Mouse (Mus musculus) lung, embryonic 14.5 days (tissue): ENCODE measurements around the gene Polr2e. TPM values are rescaled to one million over a fixed set of nuclear protein-coding genes. Genes with fewer than 3 reads are reported as not detected.

Experiments
- ATAC-seq: fragments of 200-750 bp; cut with Nextera tagmentation; 2 replicates; pipeline ENCODE4 v1.8.0; 2017; ENCODE audit warnings: mild to moderate bottlenecking, moderate TSS enrichment, moderate library complexity; ENCODE audit not compliant: insufficient read depth
- DNase-seq: peaks from one replicate; pipeline ENCODE4 v3.0.0-alpha.2; 2015
- H3K27ac ChIP-seq: fragments of 300-500 bp; sonication (generic); 2 replicates; pipeline ENCODE4 v1.5.1; 2014; ENCODE audit warnings: low read depth, mild to moderate bottlenecking, moderate library complexity
- H3K27me3 ChIP-seq: fragments of 300-500 bp; sonication (generic); 2 replicates; pipeline ENCODE4 v1.6.1; 2014; ENCODE audit warnings: low read length, control low read depth; ENCODE audit not compliant: insufficient read depth
- H3K36me3 ChIP-seq: fragments of 300-500 bp; sonication (generic); 2 replicates; pipeline ENCODE4 v1.6.1; 2014; ENCODE audit warnings: control low read depth; ENCODE audit not compliant: insufficient read depth
- H3K4me1 ChIP-seq: fragments of 300-500 bp; sonication (generic); 2 replicates; pipeline ENCODE4 v1.6.1; 2014; ENCODE audit warnings: antibody characterized with exemption, control low read depth; ENCODE audit not compliant: insufficient read depth
- H3K4me2 ChIP-seq: fragments of 300-500 bp; sonication (generic); 2 replicates; pipeline ENCODE4 v1.6.1; 2014; ENCODE audit warnings: mild to moderate bottlenecking
- H3K4me3 ChIP-seq: fragments of 300-500 bp; sonication (generic); 2 replicates; pipeline ENCODE4 v1.5.1; 2014; ENCODE audit warnings: low read depth, low read length
- H3K9ac ChIP-seq: fragments of 300-500 bp; sonication (generic); 2 replicates; pipeline ENCODE4 v1.6.1; 2014
- H3K9me3 ChIP-seq: fragments of 300-500 bp; sonication (generic); 2 replicates; pipeline ENCODE4 v1.6.1; 2016; ENCODE audit warnings: low read depth, low read length, control low read depth
- CTCF ChIP-seq: IDR thresholded peaks from 2 replicates; pipeline ENCODE4 v1.5.1; 2016; ENCODE audit warnings: antibody characterized with exemption, low read depth
- WGBS: fragments of 180-500 bp; shearing (Covaris S2); extraction: QIAGEN DNeasy Blood & Tissue Kit; methylation state at CpG from one replicate; pipeline ENCODE4 v1.1.7; 2014; 5-methylcytosine and 5-hydroxymethylcytosine counted together
- polyA plus RNA-seq: library from polyadenylated mRNA; unstranded; fragments of >200 nt; fragmentation: Nextera tagmentation; extraction: Ambion mirVana; gene quantifications from 2 replicates; pipeline ENCODE4 v1.2.1, GENCODE M21; 2014

Polr2e gene
- polyA plus RNA-seq, 1 experiment from 2014 or later, result 258 TPM

DNA sequence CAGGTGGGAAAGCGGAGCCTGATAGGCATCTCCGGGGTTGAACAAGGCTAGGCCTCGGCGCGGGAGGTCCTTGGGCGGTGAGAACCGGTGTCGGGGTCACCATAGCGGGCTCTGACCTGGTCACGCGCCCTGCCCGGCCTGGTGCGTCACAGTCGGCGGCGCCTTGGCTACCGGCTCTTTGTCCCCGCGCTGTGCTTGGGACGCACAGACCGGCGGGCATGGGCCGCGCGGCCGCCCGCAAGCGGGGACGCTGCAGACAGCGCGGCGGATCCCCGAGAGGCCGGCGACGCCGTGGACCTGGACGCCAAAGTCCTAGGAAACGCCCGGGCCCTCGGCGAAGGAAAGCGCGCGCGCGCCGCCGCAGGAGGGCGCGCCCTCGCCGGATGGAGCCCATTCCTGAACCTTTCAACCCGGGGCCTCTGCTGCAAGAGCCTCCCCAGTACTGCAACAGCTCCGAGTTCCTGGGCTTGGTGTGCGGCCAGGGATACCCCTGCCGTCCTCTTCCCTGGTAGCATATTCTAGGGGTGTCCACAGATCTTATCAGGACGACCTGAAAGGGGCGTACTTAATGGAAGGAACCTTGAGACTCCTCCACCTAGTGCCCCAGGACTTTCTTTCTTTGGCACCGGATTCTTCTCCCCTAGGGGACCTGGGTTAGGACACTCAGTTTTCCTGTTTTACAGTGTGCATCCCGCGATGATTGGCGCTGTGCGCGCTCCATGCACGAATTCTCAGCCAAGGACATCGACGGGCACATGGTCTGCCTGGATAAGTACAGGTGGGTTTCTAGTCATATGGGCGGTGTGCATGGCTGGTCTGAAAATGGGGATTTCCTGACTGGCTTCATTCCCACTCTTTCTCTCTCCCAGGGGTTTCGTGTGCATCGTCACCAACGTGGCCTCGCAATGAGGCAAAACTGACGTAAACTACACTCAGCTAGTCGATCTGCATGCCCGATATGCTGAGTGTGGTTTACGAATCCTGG is 14.5 kb upstream of the Polr2e start:
- peak overlapping the region; percentile 97 for H3K27ac ChIP-seq
- 1% methylated on average over 71 of the region's 77 CpGs for WGBS
- H3K9me3 ChIP-seq, result no peaks in the 10 kb centered on the region
- no peaks in the 10 kb centered on the region for H3K27me3 ChIP-seq
- H3K4me2 ChIP-seq, result peak overlapping the region; percentile 86
- H3K4me3 ChIP-seq, result peak overlapping the region; percentile 87
- peak; percentile 41 for ATAC-seq
- H3K9ac ChIP-seq, result peak overlapping the region; percentile 85
- H3K4me1 ChIP-seq, result peaks cover 13% of the 10 kb centered on the region
- no peak; the same call in none of the 2 replicates for TF ChIP-seq CTCF
- H3K36me3 ChIP-seq, result peaks cover 38% of the 10 kb centered on the region
- DNase-seq, result peak; percentile 89

DNA sequence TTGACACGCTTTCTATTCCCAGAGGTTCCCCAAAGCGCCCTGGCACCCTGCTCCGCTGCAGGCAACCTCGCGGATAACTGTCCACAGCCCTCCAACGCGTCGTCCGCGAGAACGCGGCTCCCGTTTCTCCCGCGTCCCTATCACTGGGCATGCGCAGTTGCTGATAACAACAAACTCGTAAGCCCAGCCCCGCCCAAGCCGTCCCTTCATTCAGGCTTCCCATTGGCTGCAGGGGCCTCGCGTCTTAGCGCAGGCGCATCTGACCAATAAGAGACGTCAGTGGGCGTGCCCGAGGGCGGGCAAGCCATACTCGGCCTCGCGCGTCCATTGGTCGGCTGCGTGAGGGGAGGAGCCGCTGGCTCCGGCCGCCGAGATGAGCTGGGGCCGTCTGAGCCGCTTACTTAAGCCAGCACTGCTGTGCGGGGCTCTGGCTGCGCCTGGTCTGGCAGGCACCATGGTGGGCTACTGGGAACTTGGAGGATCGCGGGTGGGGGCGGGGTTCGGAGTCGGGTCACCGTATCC is 13.7 kb upstream of the Polr2e start:
- TF ChIP-seq CTCF, result no peak
- Histone ChIP-seq H3K27me3 (no peaks in the 10 kb centered on the region), H3K4me2 (peak overlapping the region; percentile 86), H3K4me3 (peak overlapping the region; percentile 87), H3K36me3 (peaks cover 31% of the 10 kb centered on the region), H3K27ac (peak overlapping the region; percentile 97), H3K4me1 (peaks cover 15% of the 10 kb centered on the region), H3K9ac (peak overlapping the region; percentile 85), H3K9me3 (no peaks in the 10 kb centered on the region)
- under 1% methylated on average over 46 of the region's 47 CpGs for WGBS
- peak; percentile 100 for DNase-seq
- peak; percentile 98 for ATAC-seq

DNA sequence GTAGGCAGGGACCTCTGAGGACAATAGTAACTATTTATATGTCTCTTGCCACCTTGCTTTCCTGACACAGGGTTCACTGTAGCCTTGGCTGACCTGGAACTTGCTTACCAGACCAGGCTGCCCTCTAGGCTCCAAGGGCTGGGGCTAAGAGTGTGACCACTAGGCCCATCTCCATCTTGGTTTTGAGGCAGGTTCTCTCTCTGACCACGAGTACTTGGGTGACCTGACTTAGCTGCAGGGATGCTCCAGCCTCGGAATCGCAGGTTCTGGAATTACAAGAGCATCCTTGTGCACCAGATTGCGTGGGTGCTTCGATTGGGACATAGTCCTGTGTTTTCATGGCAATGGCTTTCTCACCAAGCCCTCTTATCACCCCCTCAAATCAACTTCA is 12.8 kb upstream of the Polr2e start:
- H3K27ac ChIP-seq, result peak overlapping the region; percentile 62; the same call in 1 of the 2 replicates
- 80% methylated on average over 5 of the region's 5 CpGs for WGBS
- H3K4me2 ChIP-seq, result no peak overlapping the region
- peaks cover 22% of the 10 kb centered on the region for H3K36me3 ChIP-seq
- no peak for TF ChIP-seq CTCF
- H3K4me1 ChIP-seq, result peaks cover 15% of the 10 kb centered on the region
- H3K9ac ChIP-seq, result no peak overlapping the region
- no peak overlapping the region for H3K4me3 ChIP-seq
- no peaks in the 10 kb centered on the region for H3K27me3 ChIP-seq
- DNase-seq, result no peak
- ATAC-seq, result no peak
- no peaks in the 10 kb centered on the region for H3K9me3 ChIP-seq

DNA sequence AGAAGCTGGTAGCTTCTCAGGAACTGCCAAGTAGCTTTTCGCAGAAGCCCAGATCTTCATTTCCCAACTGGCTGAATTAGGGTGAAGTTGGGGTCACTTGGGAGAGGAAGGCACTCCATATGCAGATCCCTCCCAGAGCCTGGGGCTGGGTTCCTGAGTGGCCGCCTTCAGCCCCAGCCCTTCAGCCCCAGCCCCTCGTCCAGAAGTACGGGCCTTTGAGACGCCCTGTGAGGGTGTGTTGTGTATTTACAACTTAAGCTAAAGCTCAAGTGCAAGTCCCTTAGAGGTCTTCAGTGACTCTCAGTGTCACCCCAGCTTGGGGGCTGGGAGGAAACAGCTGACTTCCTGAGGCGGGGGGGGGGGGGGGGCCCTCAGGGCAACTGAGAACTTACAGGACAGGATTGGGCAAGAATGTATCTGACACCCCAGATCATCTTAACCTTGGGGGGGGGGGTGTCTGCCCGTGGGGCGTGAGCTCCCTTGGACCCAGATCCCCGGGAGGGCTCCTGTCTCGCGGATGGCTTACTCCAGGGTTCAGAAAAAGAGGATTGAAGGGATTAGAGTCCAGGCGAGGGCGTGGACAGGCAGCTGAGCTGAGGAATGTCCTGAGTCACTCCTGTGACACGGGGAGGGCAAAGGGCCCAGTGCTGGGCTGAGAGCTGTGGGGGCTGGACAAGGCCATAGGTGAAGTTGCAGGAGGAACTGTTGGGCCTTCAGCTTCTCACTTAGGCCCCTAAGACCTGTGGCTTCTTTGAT is 12.2 kb upstream of the Polr2e start:
- Histone ChIP-seq H3K4me1 (peaks cover 15% of the 10 kb centered on the region), H3K36me3 (peaks cover 17% of the 10 kb centered on the region), H3K27me3 (no peaks in the 10 kb centered on the region), H3K4me3 (no peak overlapping the region), H3K27ac (peak overlapping the region; percentile 62; the same call in 1 of the 2 replicates), H3K4me2 (peak overlapping the region; percentile 7; the same call in 1 of the 2 replicates), H3K9me3 (no peaks in the 10 kb centered on the region), H3K9ac (peak overlapping the region; percentile 29; the same call in 1 of the 2 replicates)
- no peak for TF ChIP-seq CTCF
- WGBS, result 31% methylated on average over 14 of the region's 14 CpGs
- no peak for DNase-seq
- no peak for ATAC-seq

DNA sequence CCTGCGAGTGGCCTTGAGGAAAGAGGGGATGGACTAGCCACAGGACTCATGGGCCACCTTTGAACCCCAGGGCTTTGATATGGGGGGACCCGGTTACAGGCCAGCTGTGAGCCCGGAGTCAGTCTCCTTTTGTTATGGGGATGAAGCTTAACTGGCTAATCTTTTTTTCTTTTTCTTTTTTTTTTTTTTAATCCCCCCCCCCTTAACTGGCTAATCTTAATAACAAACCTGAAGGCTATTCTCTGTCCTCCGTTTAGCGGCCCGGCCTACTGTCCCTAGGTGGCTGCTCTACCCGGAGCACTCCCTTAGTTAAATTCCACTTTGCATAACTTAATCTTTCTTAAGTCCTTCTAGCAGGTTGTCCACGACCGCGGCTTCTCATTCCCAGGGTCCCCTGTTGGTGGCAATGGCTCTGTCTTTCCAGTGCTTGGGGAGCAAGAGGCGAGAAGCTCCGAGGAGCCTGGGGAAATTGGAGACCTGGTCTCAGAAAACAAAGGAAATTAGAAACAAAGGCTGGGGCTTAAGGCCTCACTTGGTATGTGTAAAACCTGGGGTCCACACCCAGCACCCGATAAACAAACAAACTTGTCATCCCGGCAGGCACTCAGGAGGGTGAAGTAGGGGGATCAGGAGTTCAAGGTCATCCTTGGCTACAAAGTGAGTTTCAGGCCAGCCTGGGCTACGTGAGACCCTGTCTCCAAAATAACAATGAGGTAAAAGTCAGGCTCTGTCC is 11.5 kb upstream of the Polr2e start:
- peak overlapping the region; percentile 29; the same call in 1 of the 2 replicates for H3K9ac ChIP-seq
- peak overlapping the region; percentile 7; the same call in 1 of the 2 replicates for H3K4me2 ChIP-seq
- H3K27ac ChIP-seq, result peak overlapping the region; percentile 62; the same call in 1 of the 2 replicates

DNA sequence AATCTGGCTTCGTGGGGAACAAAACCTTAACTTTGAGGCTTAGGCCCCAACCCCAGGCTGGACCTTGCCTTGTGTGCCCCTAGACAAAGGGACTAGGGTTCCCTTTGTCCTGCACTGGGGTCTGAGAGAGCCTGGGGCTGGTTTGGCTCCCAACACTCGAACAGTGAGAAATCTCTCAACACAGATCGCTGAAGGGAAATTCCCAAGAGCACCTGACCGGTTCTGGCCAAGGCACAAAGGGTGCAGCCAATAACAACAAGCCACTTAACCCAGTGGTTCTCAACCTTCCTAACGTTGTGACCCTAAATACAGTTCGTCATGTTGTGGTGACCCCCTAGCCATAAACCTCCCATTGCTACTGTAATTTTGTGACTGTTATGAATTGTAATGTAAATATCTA is 10.6 kb upstream of the Polr2e start:
- H3K27me3 ChIP-seq, result no peaks in the 10 kb centered on the region
- H3K4me1 ChIP-seq, result peaks cover 14% of the 10 kb centered on the region
- peaks cover 2% of the 10 kb centered on the region for H3K36me3 ChIP-seq
- TF ChIP-seq CTCF, result no peak
- no peak for DNase-seq
- H3K9ac ChIP-seq, result no peak overlapping the region
- no peak overlapping the region for H3K4me3 ChIP-seq
- no peaks in the 10 kb centered on the region for H3K9me3 ChIP-seq
- WGBS, result 37% methylated on average over 6 of the region's 6 CpGs
- H3K27ac ChIP-seq, result no peak overlapping the region
- no peak overlapping the region for H3K4me2 ChIP-seq
- ATAC-seq, result no peak

More for the DNA sequence above, 11.5 kb upstream of the Polr2e start:
- Histone ChIP-seq H3K27me3 (no peaks in the 10 kb centered on the region), H3K4me1 (peaks cover 15% of the 10 kb centered on the region), H3K4me3 (no peak overlapping the region), H3K36me3 (peaks cover 10% of the 10 kb centered on the region), H3K9me3 (no peaks in the 10 kb centered on the region)
- WGBS, result 33% methylated on average over 15 of the region's 15 CpGs
- DNase-seq (no peak), ATAC-seq (no peak)
- TF ChIP-seq CTCF, result no peak
